12 mouse cellular contexts compared by ENCODE assay signal in the genomic region with DNA sequence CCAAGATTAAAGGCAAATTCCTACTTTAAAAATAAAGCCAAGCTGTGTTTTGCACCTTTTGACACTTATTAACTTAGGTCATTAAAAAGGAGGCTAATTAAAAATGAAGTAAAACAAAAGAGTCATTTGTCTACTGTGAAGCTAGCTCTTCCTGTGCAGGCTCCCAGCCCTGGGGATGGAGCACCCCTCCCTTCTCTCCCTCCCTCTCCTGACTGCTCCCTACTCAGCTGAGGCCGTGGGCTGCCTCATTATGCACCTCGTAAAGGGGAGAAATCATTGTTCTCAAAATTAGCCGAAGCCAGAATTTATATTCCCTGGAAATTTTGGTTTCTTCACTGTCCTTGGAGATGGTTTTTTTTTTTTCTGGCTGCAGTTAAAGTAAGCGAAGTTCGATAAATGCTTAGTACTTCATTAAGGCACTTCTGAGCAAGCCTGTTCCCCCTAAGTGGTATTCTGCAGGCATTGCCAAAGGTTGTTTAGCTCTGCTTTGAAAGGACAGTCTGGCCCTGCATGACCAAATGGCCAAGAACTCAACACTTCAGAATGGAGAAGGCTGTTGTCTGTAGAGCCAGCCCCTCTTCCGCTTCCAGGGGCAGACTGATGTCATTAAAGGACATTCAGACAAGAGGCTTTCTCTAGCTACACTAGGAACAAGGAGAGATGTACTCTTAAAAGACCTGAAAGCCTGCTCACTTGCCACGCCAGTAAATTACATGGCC.
DNase-seq lines count a peak whose midpoint lies in the region; ATAC-seq lines count a peak whose summit lies in the region.
"Had no signal": no experiment of that assay in that cellular context is flagged by ENCODE, and none has a peak within 500 bp of the region (broad histone marks: within the 10 kb centered on the region; RNA-seq: fewer than 3 reads in every experiment).

No protein-coding gene starts in this region.

- no peak overlapping the region for H3K4me2 ChIP-seq in neural tube, embryonic 13.5 days
- H3K4me2 ChIP-seq in hindbrain, embryonic 13.5 days = no peak overlapping the region
- no peak overlapping the region for H3K4me2 ChIP-seq in neural tube, embryonic 14.5 days (ENCODE audit: low read depth, low read length)

- whole genome bisulfite sequencing in neural tube, embryonic 13.5 days = 23% methylated on average over 7 of the region's 7 CpGs
- WGBS in hindbrain, embryonic 13.5 days = 37% methylated on average over 7 of the region's 7 CpGs
- WGBS in neural tube, embryonic 14.5 days = 20% methylated on average over 7 of the region's 7 CpGs

- H3K9ac ChIP-seq in neural tube, embryonic 13.5 days = no peak overlapping the region
- no peak overlapping the region for H3K9ac ChIP-seq in hindbrain, embryonic 13.5 days
- no peak overlapping the region for H3K9ac ChIP-seq in neural tube, embryonic 14.5 days (replicated peaks; ENCODE audit: low read depth, low read length)

- H3K9me3 ChIP-seq in neural tube, embryonic 13.5 days = no peaks in the 10 kb centered on the region
- no peaks in the 10 kb centered on the region for H3K9me3 ChIP-seq in hindbrain, embryonic 13.5 days
- H3K9me3 ChIP-seq in neural tube, embryonic 14.5 days (ENCODE audit: control insufficient read depth, low read length) = no peaks in the 10 kb centered on the region

- H3K27me3 ChIP-seq in neural tube, embryonic 13.5 days = 0 out of 2 replicates have a peak, but pooled peaks cover 5% of the 10 kb centered on the region
- H3K27me3 ChIP-seq in hindbrain, embryonic 13.5 days = 0 out of 2 replicates have a peak, but pooled peaks cover 4% of the 10 kb centered on the region
- no peaks in the 10 kb centered on the region for H3K27me3 ChIP-seq in neural tube, embryonic 14.5 days (ENCODE audit: control insufficient read depth, insufficient read depth, low read length)

- H3K4me1 ChIP-seq in neural tube, embryonic 13.5 days (replicated peaks) = peaks cover 42% of the 10 kb centered on the region
- peaks cover 40% of the 10 kb centered on the region for H3K4me1 ChIP-seq in hindbrain, embryonic 13.5 days (replicated peaks)
- H3K4me1 ChIP-seq in neural tube, embryonic 14.5 days (ENCODE audit: control insufficient read depth, insufficient read depth, low read length) = peaks cover 18% of the 10 kb centered on the region

- H3K36me3 ChIP-seq in neural tube, embryonic 13.5 days = no peaks in the 10 kb centered on the region
- H3K36me3 ChIP-seq in hindbrain, embryonic 13.5 days = no peaks in the 10 kb centered on the region
- H3K36me3 ChIP-seq in neural tube, embryonic 14.5 days (ENCODE audit: control insufficient read depth, insufficient read depth, low read length) = no peaks in the 10 kb centered on the region

- DNase-seq in frontal cortex, postnatal 36 days (ENCODE audit: low spot score in 2 of 2) = peak; percentile 10 to 24
- DNase-seq in frontal cortex, postnatal 14 days (ENCODE audit: low spot score in 2 of 2) = no peak
- DNase-seq in neural tube, embryonic 10.5 days (ENCODE audit: extremely low spot score, low spot score) = no peak
- no peak for DNase-seq in yolk sac, embryonic 10.5 days (ENCODE audit: low spot score)
- DNase-seq in cerebellum, adult 8-10 months = no peak
- DNase-seq: kidney, adult 18-20 months; liver; thymus, adult 2 months had no signal

- no peak for ATAC-seq in neural tube, embryonic 13.5 days (ENCODE audit: low read depth)
- no peak for ATAC-seq in hindbrain, embryonic 13.5 days (ENCODE audit: low FRiP score)
- ATAC-seq in neural tube, embryonic 14.5 days (ENCODE audit: low read depth) = 0 out of 2 replicates have a peak, but pooled peaks have one; percentile 24
- ATAC-seq: activated CD4-positive, CD25-positive, alpha-beta regulatory T cell, adult 4 months had no signal

- H3K4me3 ChIP-seq in neural tube, embryonic 13.5 days = no peak overlapping the region
- no peak overlapping the region for H3K4me3 ChIP-seq in hindbrain, embryonic 13.5 days
- H3K4me3 ChIP-seq in neural tube, embryonic 14.5 days (ENCODE audit: low read depth, low read length) = no peak overlapping the region

- H3K27ac ChIP-seq in neural tube, embryonic 13.5 days (replicated peaks) = peak overlapping the region; percentile 88
- H3K27ac ChIP-seq in hindbrain, embryonic 13.5 days = peak overlapping the region; percentile 88
- peak overlapping the region; percentile 73 for H3K27ac ChIP-seq in neural tube, embryonic 14.5 days (ENCODE audit: low read depth, low read length)

Comparison
In these comparisons a context has a peak if more than half of its experiments do, and no peak if none do; other contexts are left out.
1. DNase-seq: peak in frontal cortex, postnatal 36 days (2 of 2); none in frontal cortex, postnatal 14 days (0 of 2), neural tube, embryonic 10.5 days (single experiment), yolk sac, embryonic 10.5 days (single experiment) and cerebellum, adult 8-10 months (single experiment).
2. Peak in every context shown above with its lines, with median percentiles within 50 percentile points of each other: H3K27ac ChIP-seq.